Mouse (Mus musculus): ENCODE results near the gene Ptges2. TPM values are rescaled to one million over a fixed set of nuclear protein-coding genes. Genes with fewer than 3 reads are reported as not detected.

Gene Ptges2
- total RNA-seq, 2 experiments from 2014 or later, result 44.9 to 48.1 TPM

Other genes starting within 250 kb of the Ptges2 start
- gene Prrc2b, start 244.8 kb upstream of the Ptges2 start, total RNA-seq (2021), result 100 to 1,000 TPM; 327 to 335 TPM
- 10 to 100 TPM; 36.5 to 37.1 TPM for gene Pomt1, start 159.3 kb upstream of the Ptges2 start, total RNA-seq (2021)
- 10 to 100 TPM; 61.8 to 62.5 TPM for gene Uck1, start 135.7 kb upstream of the Ptges2 start, total RNA-seq (2021)
- 10 to 100 TPM; 75.6 to 81.7 TPM for gene Golga2, start 108.5 kb upstream of the Ptges2 start, total RNA-seq (2021)
- 100 to 1,000 TPM; 228 to 230 TPM for gene Swi5, start 107.8 kb upstream of the Ptges2 start, total RNA-seq (2021)
- 100 to 1,000 TPM in 1 of 2 experiments, 10 to 100 TPM in 1; 87.7 to 101 TPM for gene Ciz1, start 43.6 kb upstream of the Ptges2 start, total RNA-seq (2021)
- 100 to 1,000 TPM; 241 to 308 TPM for gene Dnm1, start 42.6 kb upstream of the Ptges2 start, total RNA-seq (2021)
- 100 to 1,000 TPM; 101 to 110 TPM for gene 1110008P14Rik, start 14.0 kb upstream of the Ptges2 start, total RNA-seq (2021)
- gene Lcn2, start 7.6 kb upstream of the Ptges2 start, total RNA-seq (2021), result 1 to 10 TPM; 1.9 TPM
- gene Naif1, start 54.6 kb downstream of the Ptges2 start, total RNA-seq (2021), result 1 to 10 TPM; 3.1 to 4.0 TPM
- gene Slc25a25, start 55.5 kb downstream of the Ptges2 start, total RNA-seq (2021), result 10 to 100 TPM; 47.9 to 50.8 TPM
- gene Fam102a, start 139.4 kb downstream of the Ptges2 start, total RNA-seq (2021), result 10 to 100 TPM; 18.8 to 20.1 TPM
- gene Dpm2, start 175.0 kb downstream of the Ptges2 start, total RNA-seq (2021), result 10 to 100 TPM; 74.3 to 76.8 TPM
- 10 to 100 TPM in 1 of 2 experiments, 1 to 10 TPM in 1; 9.4 to 11.5 TPM for gene Pip5kl1, start 178.9 kb downstream of the Ptges2 start, total RNA-seq (2021)
- under 1 TPM; 0.62 to 0.84 TPM for gene 9430097D07Rik, start 179.8 kb downstream of the Ptges2 start, total RNA-seq (2021)
- 10 to 100 TPM; 35.7 to 38.4 TPM for gene St6galnac4, start 191.2 kb downstream of the Ptges2 start, total RNA-seq (2021)
- 10 to 100 TPM; 78.8 to 91.8 TPM for gene St6galnac6, start 203.8 kb downstream of the Ptges2 start, total RNA-seq (2021)
- gene Ak1, start 225.9 kb downstream of the Ptges2 start, total RNA-seq (2021), result 100 to 1,000 TPM; 100 to 106 TPM

Measured in left cerebral cortex, postnatal 4 days (tissue).